ENCODE assay signal across 26 mouse cellular contexts in genomic region chr1:136637696-136638095, GRCm38 (mm10).
"Had no signal": no experiment of that assay in that cellular context is flagged by ENCODE, and none has a peak within 500 bp of the region (broad histone marks: within the 10 kb centered on the region; RNA-seq: fewer than 3 reads in every experiment).

No protein-coding gene starts in this region.

- H3K4me3 ChIP-seq: embryonic facial prominence, embryonic 10.5 days; embryonic facial prominence, embryonic 12.5 days; embryonic facial prominence, embryonic 13.5 days; embryonic facial prominence, embryonic 15.5 days; erythroblast, embryonic 14.5 days; forebrain, embryonic 10.5 days; forebrain, embryonic 12.5 days; forebrain, embryonic 13.5 days; forebrain, embryonic 15.5 days; gastrocnemius, adult 2 months; heart, adult 2 months had no signal

- DNase-seq: cerebellum, adult 2 months; cerebellum, adult 8-10 months; cerebellum, adult 9-10 months; cerebellum, adult 9-11 months; cerebellum, postnatal 10 days; cerebellum, postnatal 14 days; cerebellum, postnatal 25 days; cerebellum, postnatal 36 days; embryo, embryonic 11 days; forebrain, postnatal 0 days; gastrocnemius, adult 2 months; gastrocnemius, postnatal 10 days; gastrocnemius, postnatal 14 days; gastrocnemius, postnatal 25 days; gastrocnemius, postnatal 36 days; heart, adult 18-20 months; heart, adult 2 months had no signal

- H3K4me1 ChIP-seq: embryonic facial prominence, embryonic 10.5 days; embryonic facial prominence, embryonic 12.5 days; embryonic facial prominence, embryonic 13.5 days; embryonic facial prominence, embryonic 15.5 days; forebrain, embryonic 12.5 days; forebrain, embryonic 13.5 days; forebrain, embryonic 15.5 days had no signal

- H3K36me3 ChIP-seq: embryonic facial prominence, embryonic 12.5 days; embryonic facial prominence, embryonic 13.5 days; embryonic facial prominence, embryonic 15.5 days; forebrain, embryonic 12.5 days; forebrain, embryonic 15.5 days had no signal

- H3K27me3 ChIP-seq: embryonic facial prominence, embryonic 12.5 days; embryonic facial prominence, embryonic 13.5 days; embryonic facial prominence, embryonic 15.5 days; forebrain, embryonic 12.5 days; forebrain, embryonic 13.5 days; forebrain, embryonic 15.5 days had no signal

- H3K9me3 ChIP-seq: embryonic facial prominence, embryonic 10.5 days; embryonic facial prominence, embryonic 12.5 days; embryonic facial prominence, embryonic 13.5 days; embryonic facial prominence, embryonic 15.5 days; forebrain, embryonic 10.5 days; forebrain, embryonic 12.5 days; forebrain, embryonic 13.5 days; forebrain, embryonic 15.5 days had no signal

- H3K27ac ChIP-seq: embryonic facial prominence, embryonic 10.5 days; embryonic facial prominence, embryonic 12.5 days; embryonic facial prominence, embryonic 13.5 days; embryonic facial prominence, embryonic 15.5 days; forebrain, embryonic 10.5 days; forebrain, embryonic 12.5 days; forebrain, embryonic 13.5 days; forebrain, embryonic 15.5 days; gastrocnemius, adult 2 months; heart, adult 2 months had no signal
